Mouse (Mus musculus) v-Abl transformed pro-B cells (cell line): ENCODE data around the gene Nfkbid.

Source experiments
- in situ Hi-C, 2 experiments: fragments of 400-800 bp; cut with MboI; formaldehyde crosslinking; loops; one replicate each; pipeline ENCODE4 v1.15.1; 2025; ENCODE audit not compliant: unreplicated experiment in 2 of 2

The Nfkbid gene

DNA sequence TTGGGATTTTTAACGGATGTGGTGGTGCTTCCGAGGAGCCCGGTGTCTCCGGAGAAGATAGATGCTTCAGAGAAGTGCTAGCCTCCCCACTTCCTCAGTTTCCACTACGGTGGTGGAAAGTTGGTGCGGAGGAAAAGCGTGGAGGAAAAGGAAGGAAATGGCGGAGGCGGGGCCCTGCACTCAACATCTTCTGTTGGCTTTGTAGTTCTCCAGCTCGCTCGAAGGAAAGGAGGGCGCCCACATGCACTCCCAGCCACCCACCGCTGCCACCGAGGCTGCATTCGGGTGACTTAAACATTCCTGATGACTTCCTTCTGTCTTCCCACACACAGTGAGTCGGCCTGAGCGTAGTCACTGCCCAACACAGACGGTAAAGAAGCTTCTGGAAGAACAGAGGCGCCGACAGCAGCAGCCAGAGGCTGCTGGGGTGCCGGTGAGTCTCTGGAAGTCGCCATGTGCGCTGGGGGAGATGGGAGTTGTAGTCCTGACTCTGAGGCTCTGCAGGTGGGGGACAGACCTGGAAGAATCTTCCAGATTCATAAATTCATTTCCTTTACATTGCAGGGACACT lies 1.6 kb downstream of the Nfkbid start:
- in situ Hi-C loops = no loop called here

DNA sequence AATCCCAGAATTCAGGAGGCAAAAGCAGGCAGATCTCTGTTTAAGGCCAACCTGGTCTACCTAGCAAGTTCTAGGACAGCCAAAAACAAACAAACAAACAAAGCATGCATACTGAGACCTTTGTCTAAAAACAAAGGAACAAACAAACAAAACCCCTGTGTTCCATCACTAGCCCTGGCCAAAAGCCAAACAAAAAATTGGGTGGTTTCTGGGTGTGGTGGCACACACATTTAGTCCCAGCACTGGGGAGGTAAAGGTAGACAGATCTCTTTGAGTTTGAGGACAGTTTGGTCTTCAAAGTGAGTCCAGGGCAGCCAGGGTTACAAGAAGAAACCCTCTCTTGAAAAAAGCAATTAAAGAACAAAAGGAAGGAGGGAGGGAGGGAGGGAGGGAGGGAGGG lies 7.8 kb downstream of the Nfkbid start:
- in situ Hi-C loops = loop anchor here (5.0 kb wide), 1 partner anchor 37 kb away; no protein-coding TSS in a partner anchor

DNA sequence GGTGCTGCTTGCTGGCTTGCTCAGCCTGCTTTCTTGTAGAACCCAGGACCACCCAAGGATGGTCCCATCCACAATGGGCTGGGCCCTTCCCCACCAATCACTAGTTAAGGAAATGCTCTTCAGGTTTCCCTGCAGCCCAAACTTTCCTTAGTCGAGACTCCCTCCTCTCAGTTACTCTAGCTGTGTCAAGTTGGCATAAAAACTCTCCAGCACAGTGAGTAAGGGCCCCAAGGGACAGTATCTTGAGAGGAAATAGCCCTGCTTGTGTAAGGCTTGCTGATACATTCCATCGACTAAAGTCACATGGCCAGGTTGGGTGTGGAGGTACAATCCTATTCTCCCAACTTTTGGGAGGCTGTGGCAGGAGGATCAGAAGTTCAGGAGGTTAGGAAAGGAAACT lies 8.7 kb downstream of the Nfkbid start:
- in situ Hi-C loops = loop anchor here (5.0 to 10.0 kb wide), 2 partner anchors 55 to 58 kb away; no protein-coding TSS in a partner anchor

DNA sequence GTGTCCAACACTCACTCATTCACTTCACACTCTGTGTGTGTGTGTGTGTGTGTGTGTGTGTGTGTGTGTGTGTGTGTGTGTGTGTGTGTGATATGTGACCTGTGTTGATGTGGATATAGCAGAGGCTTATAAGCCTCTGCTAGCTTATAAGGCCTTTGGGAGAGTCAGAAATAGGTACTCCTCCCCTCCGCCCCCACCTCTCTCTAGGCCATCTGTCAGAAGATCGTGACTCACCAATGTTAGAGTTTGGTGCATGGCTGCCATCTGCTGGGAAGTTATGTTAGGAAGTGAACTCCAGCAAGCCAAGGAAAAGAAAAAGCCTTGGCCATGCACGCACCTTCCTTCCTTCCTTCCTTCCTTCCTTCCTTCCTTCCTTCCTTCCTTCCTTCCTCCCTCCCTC lies 10.3 kb downstream of the Nfkbid start:
- in situ Hi-C loops = loop anchor here (5.0 to 10.0 kb wide), 2 partner anchors 57 to 59 kb away; no protein-coding TSS in a partner anchor

DNA sequence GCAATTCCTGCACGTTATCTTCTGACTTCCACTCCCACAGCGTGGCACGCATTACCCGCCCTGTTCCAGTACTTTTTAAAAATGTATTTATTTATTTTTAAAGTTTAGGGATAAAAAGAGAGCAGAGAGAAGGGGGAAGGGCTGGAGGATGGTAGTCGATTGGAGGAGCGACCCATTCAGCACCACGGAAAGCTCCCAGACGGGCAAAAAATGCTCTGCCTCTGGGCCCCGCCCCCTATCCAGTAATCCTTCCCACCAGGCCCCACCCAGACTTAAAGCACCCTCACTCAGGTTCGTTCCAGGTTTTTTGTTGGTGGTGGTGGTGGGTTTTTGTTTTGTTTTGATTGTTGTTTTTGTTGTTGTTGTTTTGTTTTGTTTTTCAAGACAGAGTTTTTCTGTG lies 12.7 kb downstream of the Nfkbid start:
- in situ Hi-C loops = loop anchor here (5.0 to 10.0 kb wide), 2 partner anchors 59 to 62 kb away; no protein-coding TSS in a partner anchor

DNA sequence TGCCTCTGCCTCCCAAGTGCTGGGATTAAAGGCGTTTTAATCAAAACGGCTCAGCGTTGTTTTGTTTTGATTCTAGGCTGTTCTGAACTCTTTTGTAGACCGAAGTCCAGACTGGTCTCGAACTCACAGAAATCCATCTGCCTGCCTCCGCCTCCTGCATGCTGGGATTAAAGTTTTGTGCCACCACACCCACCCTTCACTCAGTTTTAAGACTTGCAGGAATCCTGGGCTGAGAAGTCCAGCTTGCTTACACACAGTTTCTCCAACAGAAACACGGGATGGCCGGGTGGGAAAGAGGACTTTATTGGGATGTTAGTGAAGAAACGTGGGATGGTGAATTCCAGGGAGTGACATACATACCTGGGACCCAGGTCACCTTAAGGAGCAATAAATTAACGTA lies 13.2 kb downstream of the Nfkbid start:
- in situ Hi-C loops = loop anchor here (5.0 to 10.0 kb wide), 3 partner anchors 38 to 62 kb away; no protein-coding TSS in a partner anchor

DNA sequence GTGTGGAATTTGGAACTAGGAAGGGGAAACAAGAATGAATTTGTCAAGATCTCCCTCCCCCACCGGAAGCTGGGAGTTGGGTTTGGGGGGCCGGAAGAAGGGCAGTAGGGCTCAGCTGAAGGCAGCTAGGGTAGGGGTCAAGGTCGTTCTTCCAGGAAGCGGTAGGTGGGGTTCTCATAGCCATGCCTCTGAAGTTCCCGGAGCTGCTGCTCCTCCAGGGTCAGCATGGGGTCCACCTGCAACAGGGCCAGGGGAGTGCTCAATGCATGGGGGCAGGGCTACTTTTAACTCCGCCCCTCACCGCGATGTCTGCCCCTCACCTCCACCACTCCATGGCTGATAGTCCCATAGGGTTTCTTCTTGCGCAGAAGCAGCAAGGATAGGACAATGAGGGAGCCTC lies 13.6 kb downstream of the Nfkbid start:
- in situ Hi-C loops = loop anchor here (5.0 to 10.0 kb wide), 2 partner anchors 37 to 60 kb away; no protein-coding TSS in a partner anchor

DNA sequence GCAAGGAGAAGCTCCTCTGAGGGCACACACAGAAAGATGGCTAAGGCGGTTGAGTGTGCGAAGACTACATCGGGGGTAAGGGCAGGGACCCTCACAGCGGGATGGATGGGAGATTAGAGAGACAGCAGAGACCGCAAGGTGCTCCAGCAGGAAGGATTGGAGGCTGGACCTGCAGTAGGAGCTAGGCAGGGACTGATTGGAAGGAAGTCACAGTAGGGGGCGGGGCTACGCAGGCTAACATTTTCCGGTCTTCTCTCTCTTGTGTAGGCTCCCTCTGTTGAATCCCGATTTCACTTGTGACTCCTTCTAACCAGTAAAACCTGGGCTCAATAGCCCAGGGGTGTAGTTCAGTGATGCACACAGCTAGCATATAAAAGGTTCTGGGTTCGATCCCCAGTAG lies 15.3 kb downstream of the Nfkbid start:
- in situ Hi-C loops = loop anchor here (5.0 to 10.0 kb wide), 2 partner anchors 35 to 62 kb away; no protein-coding TSS in a partner anchor

DNA sequence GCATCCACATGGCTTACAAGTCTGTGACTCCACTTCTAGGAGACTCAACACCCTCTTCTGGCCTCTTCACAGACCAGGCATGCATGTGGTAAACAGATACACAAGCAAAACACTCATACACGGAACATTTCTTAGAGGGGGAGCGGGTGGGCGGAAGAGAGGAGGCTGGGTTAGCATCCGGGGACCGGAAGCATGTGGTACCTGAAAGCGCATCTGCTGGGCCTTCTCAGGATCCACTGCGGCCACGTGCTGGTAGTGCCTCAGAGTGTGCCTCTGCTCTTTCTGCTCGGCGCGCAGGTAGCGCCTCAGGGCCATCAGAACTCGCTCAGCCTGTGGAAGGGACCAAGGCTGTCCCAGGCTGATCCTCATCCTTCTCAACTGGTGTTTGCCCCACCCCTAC lies 18.2 kb downstream of the Nfkbid start:
- in situ Hi-C loops = loop anchor here (5.0 to 10.0 kb wide), 4 partner anchors 33 to 65 kb away; partner anchors contain the start of gene Prodh2 (in 1 of the 2)

DNA sequence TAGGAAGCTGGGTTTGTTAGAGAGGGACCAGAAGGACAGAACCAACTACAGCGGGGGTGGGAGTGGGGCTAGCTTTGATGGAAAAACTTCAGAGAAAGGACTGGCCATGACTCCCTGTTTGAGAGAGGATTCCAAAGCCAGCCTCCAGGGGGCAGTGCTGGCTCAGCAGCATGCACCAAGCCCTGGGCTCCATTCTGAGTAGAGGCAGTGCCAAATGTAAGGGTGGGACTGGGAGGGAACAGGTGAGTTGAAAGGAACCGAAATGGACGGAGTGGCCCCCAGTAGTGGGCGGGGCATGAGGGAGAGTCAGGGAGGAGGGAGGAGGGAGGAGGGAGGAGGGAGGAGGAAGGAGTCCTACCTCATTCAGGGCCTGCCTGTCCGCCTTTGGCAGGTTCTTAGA lies 19.2 kb downstream of the Nfkbid start:
- in situ Hi-C loops = loop anchor here (5.0 to 10.0 kb wide), 2 partner anchors 37 to 54 kb away; partner anchors contain the start of gene Prodh2 (in 1 of the 2)

DNA sequence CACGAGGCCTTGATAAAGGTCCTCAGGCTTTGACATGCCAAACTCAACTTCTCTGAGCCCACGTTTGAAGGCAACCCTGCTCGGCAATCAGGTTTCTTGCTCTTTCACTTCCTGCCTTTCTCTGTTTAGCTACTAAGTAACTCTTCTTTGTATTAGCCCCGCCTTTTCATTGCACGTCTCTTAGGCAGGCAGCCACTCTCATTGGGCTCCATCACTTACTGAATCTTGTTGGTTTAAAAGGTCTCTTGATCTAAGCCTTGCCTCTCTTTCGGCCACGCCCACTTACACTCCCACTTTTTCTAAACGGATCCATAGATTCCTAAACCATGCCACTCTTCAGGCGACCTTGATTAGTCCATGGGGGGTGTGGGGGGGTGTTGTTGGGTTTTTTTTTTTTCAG lies 22.2 kb downstream of the Nfkbid start:
- in situ Hi-C loops = loop anchor here (5.0 to 10.0 kb wide), 2 partner anchors 34 to 51 kb away; partner anchors contain the start of gene Prodh2 (in 1 of the 2)

DNA sequence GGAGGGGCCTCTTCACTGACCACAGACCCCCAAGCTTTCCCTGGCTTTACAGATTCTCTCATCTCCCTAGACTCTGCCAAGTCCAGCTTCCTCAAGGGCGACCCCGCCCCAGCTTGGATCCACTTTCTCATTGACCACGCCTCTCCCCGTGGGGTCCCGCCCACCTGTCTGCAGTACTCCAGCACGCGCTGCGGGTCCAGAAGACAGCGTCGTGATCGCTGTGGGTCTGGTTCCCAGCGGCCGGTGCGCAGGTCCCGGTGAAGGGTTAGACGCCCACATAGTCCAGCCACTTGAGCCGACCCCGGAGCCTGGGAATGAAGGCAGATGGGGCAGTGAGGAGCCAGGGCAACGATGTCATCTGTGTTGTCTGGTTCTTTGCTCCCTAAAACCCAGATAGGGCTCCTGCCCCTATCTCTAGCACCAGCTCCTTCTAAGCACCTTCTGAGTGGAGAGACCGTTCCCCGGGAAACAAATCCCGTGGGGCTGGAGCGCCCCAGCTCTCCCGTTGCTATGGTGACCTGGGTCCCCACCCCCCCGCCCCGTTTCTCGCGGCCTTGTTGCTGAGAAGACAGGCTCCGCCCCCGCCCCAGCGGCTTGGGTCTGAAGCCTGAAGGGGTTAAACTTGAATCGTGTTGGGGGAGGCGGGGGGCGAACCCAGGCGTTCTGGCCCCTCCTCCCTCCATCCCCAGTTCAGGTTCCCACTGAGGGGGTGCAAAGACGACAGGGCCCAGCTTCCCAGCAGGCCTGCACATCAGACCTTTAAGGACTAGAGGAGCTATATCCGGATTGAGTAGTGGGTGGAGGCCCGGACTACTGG lies 22.8 kb downstream of the Nfkbid start:
- in situ Hi-C loops = loop anchor here (5.0 to 10.0 kb wide), 2 partner anchors 33 to 50 kb away; partner anchors contain the start of gene Prodh2 (in 1 of the 2)

DNA sequence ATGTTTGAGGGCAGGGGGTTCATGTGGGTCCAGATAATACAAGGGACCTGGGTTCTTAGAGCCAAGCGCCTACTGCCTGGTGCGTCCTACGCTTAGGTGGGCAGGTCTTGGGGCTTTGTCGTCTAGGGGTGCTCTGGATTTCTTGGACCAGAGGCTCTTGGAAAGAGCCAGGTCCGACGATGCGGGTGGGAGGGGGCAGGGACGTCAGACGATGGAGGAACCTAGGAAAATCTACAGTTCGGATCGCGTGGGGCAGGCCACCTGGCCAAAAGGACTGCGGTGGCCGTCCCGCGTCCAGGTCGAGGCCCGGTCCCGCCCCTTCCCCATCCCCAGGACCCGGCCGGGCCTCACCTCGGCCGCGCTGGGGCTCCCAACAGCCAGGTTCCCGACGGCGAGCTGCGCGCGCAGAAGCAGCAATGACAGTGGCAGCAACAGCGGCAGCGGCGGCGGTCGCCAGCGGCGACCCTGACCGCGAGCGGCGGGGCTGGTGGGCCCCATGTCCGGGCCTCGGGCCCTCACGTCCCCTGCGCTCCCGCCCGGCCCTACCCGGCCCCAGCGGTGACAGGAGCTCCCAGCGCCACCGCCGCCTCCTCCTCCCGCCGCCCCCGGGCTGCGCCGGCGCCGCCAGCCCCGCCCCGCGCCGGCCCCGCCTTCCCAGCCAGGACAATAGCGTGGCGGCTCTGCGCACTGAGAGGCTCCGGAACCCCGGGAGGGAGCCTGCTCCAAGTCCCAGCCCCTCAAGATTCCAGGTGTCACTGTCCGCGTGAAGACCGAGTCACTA lies 23.6 kb downstream of the Nfkbid start, which contains the start of gene Aplp1:
TSS of gene Aplp1 (minus strand) at position 565 of the 781 bp plus-strand sequence.
- in situ Hi-C loops = loop anchor here (5.0 to 10.0 kb wide), 2 partner anchors 32 to 50 kb away; partner anchors contain the start of gene Prodh2 (in 1 of the 2)

DNA sequence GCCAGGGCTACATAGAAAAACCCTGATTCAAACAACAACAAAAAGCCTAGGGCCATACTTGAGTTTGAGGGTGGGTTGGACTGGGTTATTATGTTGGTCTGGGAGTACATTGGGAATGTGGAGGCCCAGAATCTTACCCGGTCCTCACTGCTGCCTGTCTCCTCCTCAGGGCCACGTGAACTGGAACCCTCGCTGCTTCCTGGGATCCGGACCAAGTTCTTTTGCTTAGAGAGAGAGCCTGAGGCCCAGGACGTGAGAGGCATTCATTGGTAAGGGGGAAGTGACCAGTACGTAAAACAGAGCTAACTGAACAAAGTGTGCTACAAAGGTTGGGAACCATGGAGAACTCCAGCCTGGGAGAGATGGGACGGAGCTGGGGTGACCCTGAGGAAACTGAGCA lies 28.7 kb downstream of the Nfkbid start:
- in situ Hi-C loops = no loop called here

DNA sequence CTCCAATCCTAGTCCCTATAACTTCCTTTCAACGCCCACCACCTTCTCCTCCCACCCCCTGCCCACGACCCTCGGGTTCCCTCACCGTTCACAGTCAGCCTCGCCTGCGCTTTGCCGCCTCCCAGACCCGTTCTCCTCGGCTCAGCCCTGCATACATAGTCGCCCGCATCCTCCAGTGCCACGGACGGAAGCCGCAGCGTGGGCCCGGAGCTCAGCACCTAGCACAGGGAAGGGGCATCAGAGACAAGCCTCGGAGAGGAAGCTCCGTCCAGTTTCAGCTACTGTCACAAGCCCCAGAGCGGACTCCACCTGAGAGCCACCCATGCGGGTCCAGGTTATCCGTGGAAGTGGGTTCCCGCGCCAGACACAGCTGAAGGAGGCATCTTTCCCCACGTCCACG lies 31.8 kb downstream of the Nfkbid start:
- in situ Hi-C loops = no loop called here

DNA sequence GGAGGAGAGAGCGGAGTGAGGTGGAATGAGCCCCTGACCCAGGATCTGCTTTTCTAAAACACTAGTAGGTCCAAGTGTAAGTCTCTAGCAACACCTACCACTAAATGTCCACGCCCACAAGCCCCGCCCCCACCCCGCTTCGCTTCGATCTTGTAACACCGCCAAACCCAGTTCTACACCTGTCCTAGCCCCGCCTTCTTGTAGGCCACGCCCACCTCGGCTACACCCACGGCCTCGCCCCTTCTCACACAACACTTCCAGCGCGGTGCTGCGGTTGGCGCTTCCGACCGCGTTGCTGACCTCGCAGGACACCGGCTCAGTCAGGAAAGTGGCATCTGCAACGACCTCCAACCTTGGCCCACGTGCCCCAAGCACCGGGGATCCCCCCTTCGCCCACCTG lies 32.2 kb downstream of the Nfkbid start:
- in situ Hi-C loops = no loop called here

DNA sequence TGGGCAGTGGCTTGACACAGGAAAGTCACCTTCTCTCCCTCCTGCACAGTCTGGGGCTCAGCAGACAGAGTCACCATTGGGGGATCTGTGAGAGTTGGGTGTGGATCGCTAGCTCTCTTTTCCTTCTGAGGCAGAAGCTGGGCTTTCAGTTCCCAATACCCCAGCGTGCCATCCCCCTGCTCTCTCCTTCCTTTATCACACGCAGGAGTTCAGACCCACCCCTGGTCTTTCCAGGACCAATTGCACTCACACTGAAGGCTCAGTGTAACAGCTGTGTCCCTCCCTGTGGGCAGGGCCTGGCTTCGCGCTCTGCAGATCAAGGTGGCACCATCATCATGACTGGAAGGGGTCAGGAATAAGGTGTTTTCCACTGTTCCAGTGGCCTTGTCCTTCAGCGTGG lies 32.7 kb downstream of the Nfkbid start:
- in situ Hi-C loops = no loop called here

DNA sequence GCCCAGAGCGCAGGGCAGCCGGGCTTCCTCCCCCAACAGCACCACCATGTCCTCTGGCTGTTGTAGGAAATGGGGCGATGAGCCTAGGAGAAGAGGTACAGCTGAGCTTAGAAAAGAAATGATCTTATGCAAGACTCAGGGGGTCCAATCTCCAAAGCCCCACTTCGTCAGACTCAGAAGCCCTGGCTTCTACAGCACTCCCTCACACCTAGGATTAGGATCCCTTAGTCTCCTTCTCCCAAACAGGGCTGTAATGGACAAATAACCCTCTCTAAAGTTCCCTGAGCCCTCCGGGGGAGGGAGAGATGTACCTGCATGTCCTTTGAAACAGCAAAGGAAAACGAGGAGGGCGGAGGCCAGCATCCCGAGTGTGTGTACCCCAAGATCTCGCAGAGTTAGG lies 35.0 kb downstream of the Nfkbid start:
- in situ Hi-C loops = no loop called here

DNA sequence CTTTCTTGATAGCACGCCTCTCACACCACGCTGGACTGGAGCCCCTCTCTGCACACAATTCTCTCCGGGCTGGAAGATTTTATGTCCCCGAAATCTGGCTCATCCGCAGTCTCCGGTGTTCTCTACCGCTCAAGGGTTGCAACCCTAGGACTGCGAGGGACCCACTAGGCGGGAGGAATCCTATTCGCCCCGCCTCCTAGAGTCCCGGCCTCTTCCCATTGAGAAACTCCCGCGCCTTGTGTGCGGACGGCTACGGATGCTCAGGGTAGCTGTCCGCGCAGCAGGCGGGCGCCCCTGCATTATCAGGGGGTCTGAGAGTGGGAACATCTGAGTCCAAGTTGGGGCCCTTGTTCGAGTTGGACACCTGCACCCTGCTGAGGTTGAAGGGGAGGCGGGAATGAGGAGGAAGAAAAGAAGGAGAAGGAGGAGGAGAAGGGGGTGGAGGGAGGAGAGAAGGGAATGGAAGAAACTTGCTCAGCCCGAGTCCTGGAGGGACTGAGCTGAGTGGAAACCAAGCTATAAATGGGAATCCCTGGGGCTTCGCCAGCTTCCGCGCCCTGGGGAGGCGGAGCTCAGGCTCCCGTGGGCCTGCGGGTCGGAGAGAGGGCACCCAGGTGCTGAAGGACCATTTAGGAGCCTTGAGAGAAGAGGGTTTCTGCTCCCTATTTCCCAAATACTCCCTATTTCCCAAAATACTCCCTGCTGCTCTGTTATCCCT lies 35.5 kb downstream of the Nfkbid start:
- in situ Hi-C loops = no loop called here
